Mouse (Mus musculus): ENCODE measurements around the gene Pon3.

DNA sequence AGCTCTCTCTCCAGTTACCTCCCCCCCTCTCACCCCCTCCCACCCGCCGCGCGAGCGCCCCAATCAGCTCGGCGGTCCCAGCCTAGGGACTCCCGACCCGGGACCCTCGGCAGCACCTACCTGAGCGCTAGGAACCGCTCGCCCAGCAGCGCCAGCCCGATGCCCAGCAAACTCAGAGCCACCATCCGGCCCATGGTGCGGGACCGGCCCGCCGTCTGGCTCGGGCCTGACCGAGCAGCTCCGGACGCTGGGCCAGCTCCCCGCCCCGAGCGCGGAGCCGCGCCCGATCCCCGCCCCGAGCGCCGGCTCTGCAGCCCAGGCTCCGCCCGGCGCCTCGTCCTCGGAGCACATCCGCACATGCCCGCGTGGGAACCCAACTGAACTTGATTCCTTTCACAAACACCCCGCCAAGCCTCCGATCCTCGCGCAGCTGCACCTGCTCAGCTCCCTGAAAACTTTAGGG lies 42.0 kb upstream of the Pon3 start, which contains the start of gene Pon2:
- TF ChIP-seq CTCF (IDR thresholded peaks at IDR 0.05; ENCODE audit: extremely low read depth, insufficient read depth, low read length) (no peak), POLR2A (IDR thresholded peaks at IDR 0.05; ENCODE audit: extremely low read depth, insufficient read depth, low read length) (no peak)
